Mouse (Mus musculus) kidney, adult 2 months (tissue): Measurements from ENCODE around the gene Gm17490.

ENCODE experiments used
- CTCF ChIP-seq: fragments of 200-500 bp; conservative IDR thresholded peaks from 2 replicates; pipeline ENCODE4 v1.5.1; 2011; ENCODE audit warnings: low read depth, mild to moderate bottlenecking, control low read depth, low read length, moderate library complexity, mixed read lengths; ENCODE audit not compliant: insufficient read depth, insufficient read length
- POLR2A ChIP-seq: fragments of 200-500 bp; IDR thresholded peaks from one replicate; pipeline ENCODE4 v1.6.1; 2011; ENCODE audit warnings: low read depth, low read length, control low read depth

DNA sequence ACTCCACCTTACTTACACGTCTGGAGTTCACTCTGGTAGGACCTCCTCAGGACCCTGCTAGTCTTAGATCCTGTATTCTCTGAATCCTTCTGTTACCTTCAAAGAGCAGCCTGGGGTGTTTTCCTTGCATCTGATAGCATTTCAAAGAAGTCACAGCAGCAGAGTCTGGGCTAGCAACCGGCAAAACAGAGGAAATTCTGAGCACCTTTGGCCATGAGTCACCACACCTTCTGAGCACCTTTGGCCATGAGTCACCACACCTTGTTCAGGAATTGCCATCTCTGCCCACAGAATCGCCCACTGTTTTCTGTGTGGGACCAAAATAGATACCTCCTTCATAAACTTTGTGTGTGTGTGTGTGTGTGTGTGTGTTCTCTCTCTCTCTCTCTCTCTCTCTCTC is 25.4 kb upstream of the Gm17490 start:
- TF ChIP-seq POLR2A, result no peak
- TF ChIP-seq CTCF, result no peak
